Mouse (Mus musculus) layer of hippocampus, postnatal 10 days (tissue): ENCODE measurements around the gene Gad1. TPM values are rescaled to one million over a fixed set of nuclear protein-coding genes. Genes with fewer than 3 reads are reported as not detected.

ENCODE experiments used
- DNase-seq, 2 experiments: peaks; one replicate each; pipeline ENCODE4 v3.0.0; 2021; ENCODE audit warnings: low spot score in 2 of 2
- total RNA-seq, 2 experiments: library from RNA; stranded (reverse); gene quantifications; 2 replicates each; pipeline ENCODE4 v1.2.3; 2021

The Gad1 gene
- total RNA-seq, 2 experiments from 2014 or later, result 188 to 209 TPM

DNA sequence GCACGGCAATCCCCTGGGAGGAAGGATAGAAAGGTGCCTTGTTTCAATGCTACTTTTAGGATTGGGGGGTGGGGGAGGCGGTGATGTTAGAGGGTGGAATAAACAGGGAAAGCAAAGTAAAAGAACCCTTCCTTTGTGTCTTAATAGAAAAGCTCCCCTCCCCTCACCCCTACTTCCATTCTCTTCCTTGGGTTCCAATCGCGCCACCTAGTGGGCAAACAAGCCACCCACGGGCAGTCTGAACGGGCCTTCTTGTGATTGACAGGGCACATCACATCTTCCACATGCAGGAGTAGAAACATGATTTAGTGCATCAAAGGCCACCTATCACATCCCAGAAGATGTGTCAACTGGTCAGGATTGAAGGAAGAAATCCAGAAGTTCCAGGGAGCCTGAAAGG lies 67.4 kb downstream of the Gad1 start:
- peak; percentile 82 to 83 for DNase-seq

DNA sequence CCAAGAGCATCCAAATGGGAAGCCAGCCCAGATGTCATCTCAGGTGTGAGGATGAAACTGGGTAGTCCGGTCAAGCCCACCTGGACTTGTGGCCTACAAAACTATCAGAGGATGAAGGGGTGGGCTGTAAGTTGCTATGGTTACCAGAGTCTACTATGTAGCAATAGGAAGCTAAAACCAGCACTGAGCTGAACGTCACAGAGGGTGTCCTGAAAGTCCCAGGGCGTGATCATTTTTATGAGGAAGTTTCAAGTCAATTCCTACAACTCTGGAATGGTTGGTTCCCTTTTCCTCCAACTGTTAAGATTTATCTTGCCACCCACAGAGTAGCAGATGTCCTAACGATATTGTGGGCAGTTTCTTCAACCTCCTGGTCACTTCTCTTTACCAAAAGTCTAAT lies 69.4 kb downstream of the Gad1 start:
- no peak for DNase-seq

DNA sequence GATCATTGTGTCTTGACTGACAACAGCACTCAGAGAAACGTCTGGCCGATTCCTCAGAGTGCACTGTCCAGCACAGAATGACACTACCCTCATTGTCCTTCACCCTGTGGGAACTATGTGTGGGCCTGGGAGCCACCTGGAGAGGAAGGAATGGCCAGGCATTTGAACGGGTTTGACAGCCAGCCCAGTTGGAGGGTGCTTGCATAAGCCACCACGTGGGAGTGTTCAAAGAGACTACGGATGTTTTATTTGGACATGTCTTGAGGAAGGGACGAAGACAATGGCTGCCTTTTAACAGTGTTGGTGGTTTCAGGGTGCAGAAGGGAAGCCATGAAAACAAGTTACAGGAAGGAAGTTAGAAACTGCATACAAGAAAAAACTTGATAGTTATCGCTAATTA lies 72.9 kb downstream of the Gad1 start:
- no peak for DNase-seq

DNA sequence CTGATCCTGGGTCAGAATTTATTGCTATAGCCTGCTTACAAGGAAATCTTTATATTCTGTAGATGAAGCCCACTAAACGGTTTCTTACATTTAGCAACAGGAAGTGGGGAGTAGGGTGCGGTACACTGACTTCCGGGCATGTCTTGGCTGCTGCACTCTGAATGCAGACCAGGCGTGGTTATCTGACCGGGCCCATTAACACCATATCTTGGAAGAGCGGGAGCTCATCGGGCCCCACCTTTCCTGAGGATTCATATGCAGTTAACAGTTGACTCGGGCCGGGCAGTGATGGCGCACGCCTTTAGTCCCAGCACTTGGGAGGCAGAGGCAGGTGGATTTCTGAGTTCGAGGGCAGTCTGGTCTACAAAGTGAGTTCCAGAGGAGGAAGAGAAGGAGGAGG lies 75.5 kb downstream of the Gad1 start:
- DNase-seq, result no peak

DNA sequence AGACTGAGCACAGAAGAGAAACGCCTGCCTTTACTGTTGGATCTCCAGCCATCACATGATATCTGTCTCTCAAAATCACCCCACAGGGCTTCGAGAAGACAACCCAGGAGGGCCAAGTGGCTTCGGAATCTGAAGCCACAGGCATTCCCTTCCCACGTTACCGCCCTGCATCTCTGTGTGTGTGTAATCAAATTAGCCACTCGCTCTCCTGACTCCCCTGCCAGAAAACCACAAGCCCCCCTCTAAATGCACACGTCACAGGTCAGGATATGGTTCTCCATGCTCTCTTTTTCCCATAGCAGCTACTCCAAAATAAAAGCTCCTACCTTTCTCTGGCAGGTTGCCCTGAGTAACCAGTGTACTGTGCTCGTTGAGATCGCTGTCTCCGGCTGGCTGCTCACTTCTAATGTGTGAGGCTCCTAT lies 76.5 kb downstream of the Gad1 start:
- DNase-seq, result no peak

DNA sequence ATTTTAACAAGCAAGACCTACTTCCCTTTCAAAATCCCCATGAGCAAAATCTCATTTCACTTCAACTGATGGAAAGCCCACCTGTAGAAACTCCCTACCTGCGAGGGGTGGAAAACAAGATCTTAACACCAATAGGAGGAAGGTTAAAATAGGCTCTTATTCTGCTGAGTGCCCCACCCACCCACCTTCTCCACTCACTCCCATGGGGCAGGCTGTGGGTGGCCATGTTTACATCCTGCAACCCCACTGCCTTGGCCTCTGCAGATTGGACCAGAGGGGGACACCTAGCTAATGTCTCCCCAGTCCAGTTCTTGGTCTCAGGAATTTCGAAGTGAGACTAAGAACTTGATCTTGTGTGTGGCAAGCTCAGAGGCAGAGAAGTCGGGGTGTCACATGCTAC lies 77.0 kb downstream of the Gad1 start:
- no peak for DNase-seq

DNA sequence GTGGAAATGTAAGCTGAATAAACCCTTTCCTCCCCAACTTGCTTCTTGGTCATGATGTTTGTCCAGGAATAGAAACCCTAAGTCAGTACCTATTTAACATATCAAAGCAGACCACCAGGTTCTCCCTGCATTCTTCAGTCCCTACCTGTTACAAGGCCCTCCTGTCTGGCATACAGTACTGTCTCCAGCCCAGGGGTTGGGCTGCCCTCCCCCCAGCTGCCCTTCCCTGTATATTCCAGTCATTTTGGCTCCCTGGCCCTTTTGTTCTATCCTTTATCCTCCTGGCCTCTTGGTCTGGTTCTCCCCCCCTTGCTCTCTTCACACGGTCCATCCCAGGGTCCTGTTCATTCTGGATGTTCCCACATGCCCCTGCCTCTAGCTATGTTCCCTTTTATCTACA lies 78.4 kb downstream of the Gad1 start:
- DNase-seq, result no peak

DNA sequence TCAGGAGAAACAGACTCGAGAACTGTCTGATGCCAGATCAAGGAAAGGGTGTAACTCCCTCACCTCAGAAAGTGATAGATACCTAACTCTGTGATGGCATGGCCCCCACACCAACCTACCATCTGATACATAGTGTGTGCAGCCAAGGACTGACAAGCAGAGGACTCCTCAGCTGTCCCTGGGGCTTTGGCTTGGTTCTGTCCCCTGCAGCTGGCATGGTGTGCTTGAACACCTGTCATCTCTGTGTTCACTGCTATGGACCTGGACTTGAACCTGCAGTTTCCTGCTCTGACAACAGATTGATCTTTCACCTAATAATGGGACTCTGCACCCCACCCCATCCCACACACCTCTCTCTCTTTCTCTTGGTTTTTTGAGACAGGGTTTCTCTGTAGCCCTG lies 79.5 kb downstream of the Gad1 start:
- DNase-seq, result no peak

DNA sequence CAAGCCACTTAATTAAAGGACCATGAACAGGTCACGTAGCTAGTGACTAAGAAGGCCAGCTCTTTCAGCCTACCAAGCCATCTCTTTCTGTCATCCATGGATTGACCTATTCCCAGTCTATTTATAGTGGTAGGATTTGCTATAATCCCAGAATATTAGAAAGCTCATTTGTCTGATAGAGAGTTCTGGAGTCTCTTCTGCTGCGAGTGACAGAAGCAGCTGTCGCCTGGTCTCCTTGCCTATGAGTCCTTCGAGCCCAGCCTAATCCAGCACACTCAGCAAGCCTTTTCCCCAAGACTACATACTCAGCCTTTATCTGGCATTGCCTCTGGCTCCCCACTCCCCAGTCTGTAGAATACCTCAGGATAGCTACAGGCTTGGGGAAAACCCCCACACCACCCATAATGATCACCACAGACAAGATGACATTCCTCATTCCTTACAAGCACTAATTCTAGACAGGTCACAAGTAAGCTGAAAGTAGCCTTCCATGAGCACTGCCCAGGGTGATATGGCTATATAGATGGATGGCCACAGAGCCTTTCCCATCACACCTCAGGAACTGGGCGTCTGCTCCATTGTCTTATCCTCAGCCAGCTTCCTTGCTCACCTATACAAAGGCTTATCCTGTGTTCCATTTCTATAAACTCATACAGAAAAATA lies 81.3 kb downstream of the Gad1 start:
- no peak for DNase-seq

DNA sequence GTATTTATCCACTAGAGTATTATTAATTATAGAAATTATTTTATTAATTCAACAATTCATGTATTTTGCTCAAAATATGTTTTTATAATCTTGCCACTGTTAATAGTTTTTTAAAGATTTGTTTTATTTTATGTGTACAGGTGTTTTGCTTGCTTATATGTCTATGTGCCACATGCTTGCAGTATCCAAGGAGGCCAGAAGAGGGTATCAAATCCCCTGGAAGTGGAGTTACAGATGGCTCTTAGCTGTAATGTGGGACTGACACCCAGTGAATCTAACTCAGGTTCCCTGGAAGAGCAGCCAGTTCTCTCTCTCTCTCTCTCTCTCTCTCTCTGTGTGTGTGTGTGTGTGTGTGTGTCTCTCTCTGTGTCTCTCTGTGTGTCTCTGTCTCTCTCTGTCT lies 88.1 kb downstream of the Gad1 start:
- DNase-seq, result no peak

DNA sequence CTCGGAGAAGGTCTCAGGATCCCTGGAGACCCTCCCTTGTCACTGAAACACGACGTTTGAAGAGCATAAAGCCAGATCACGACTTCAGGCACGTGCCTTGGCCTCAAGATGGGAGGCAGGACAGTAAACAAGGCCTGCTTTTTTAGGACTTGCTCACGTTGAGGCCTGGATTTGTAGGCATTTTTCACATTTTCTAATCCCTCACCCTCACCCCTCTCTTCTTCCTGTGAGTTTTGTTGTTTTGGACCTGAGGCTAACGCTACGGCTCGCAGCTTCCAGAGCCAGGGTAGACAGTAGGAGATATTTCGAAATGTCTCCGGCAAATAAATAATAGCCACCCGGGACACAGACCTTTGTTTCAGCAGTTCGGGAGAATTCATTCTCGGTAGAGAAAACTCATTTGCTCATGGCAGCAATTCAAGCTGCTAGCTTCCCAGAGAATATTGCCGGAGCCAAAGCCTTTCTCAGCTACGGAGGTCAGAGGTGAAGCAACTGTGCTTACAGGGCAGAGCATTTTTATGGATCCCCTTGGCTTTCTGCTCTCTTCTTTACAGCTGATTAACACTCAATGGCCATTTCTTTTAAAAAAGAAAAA lies 90.2 kb downstream of the Gad1 start:
- no peak for DNase-seq

DNA sequence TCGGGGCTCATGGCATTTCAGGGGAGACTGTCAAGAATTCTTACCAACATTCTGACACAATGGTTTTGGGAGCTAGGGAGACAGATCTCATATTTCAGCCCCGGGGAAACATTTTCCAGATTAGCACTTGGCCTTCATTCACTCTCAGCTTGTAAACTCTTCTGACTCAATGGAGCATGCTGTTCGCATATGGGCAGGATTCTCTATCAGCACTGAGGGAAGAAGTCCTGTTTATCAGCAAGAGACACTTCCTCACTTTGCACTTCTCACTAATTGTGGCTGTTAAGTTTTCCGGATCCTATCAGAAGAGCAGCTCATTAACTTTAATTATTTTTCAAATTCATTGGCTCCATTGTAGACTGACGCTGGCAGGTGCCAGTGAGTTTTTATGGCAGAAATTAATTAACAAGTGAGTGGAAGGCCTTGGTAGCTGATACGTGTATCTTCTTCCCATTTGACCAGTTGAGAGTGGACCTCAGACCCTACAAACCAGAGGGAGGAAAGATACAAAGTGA lies 92.5 kb downstream of the Gad1 start:
- no peak for DNase-seq

DNA sequence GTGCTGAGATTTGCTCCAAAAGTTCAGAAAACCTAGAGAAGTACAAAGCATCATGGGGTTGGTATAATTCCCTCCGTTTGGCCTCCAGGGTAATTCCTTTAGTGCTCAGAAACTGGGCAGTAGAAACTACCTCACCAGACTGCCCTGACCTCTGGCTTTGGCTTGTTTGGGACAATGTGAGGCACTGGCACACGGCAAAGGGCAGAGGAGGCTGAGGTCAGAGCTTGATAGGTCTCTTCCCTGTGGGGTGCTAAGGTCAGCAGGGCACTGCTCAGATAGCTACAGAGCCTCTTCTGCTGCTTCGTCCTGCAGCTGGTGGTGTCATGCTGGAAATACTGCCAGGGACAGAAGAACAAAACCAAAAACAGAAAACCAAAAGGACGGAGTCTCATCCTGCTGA lies 94.8 kb downstream of the Gad1 start:
- DNase-seq, result no peak

DNA sequence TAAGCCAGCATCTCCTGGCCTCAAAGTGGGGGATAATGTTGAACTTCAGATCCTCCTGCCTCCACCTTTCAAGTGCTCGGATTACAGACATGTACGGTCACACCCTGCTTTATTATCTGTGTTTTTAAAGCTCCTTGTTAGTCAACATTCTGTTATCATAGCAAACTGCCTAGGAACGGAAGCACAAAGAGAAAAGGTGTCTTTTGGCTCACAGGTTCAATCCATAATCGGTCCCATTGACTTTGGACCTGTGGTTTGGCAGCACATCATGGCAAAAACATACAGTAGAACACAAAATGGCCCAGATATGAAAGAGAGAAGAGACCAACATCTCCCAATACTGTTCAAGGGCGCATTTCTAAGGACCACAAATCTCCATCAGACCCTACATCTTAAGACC lies 95.4 kb downstream of the Gad1 start:
- no peak for DNase-seq

DNA sequence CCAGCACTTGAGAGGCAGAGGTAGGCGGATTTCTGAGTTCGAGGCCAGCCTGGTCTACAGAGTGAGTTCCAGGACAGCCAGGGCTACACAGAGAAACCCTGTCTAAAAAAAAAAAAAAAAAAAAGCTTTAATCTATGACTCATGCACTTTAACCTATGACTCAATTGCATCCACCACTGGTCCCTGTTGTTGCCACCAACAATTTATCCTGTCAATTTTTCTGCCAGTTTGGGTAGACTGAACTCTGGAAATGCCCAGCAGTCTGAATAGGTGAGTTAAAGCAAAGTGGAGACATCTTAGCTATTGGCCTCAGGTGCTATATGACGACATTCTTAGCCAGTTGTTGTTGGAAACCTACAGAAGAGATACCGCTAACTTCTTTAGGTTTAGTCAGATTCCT lies 96.6 kb downstream of the Gad1 start:
- DNase-seq, result no peak

Other genes with a start within 250 kb of the Gad1 start
- gene Sp5, start 78.1 kb upstream of the Gad1 start, total RNA-seq, result 1 to 10 TPM in 1 of 2 experiments, under 1 TPM in 1; 0.98 to 1.3 TPM
- 1 to 10 TPM; 1.1 to 2.0 TPM for gene Erich2, start 44.3 kb upstream of the Gad1 start, total RNA-seq
- gene Gorasp2, start 108.5 kb downstream of the Gad1 start, total RNA-seq, result 100 to 1,000 TPM; 104 to 106 TPM
- gene Gm26558, start 109.0 kb downstream of the Gad1 start, total RNA-seq, result under 1 TPM; 0.80 to 0.87 TPM